Mouse (Mus musculus) liver, postnatal 0 days (tissue): ENCODE measurements around the gene Olfr1055.

Source experiments
- CTCF ChIP-seq: sonication (generic); IDR thresholded peaks from 2 replicates; pipeline ENCODE4 v1.5.1; 2016; ENCODE audit warnings: antibody characterized with exemption, low read depth
- EP300 ChIP-seq: IDR thresholded peaks from 2 replicates; pipeline ENCODE4 v1.6.1; 2016; ENCODE audit warnings: antibody characterized with exemption, low read depth, mild to moderate bottlenecking

GRCm38 (mm10) chr2:86378293-86378692 lies 28.2 kb upstream of the Olfr1055 start, which contains the start of gene Olfr1057:
- TF ChIP-seq CTCF = no peak
- no peak for TF ChIP-seq EP300
